Mouse (Mus musculus) neural tube, embryonic 11.5 days (tissue): ENCODE results near the gene Calcoco2. TPM values are rescaled to one million over a fixed set of nuclear protein-coding genes. Genes with fewer than 3 reads are reported as not detected.

Source experiments
- ATAC-seq: fragments of 200-750 bp; cut with Nextera tagmentation; 2 replicates; pipeline ENCODE4 v1.8.0; 2017; ENCODE audit warnings: moderate number of reproducible peaks, mild to moderate bottlenecking, moderate TSS enrichment, moderate library complexity; ENCODE audit not compliant: insufficient read depth, low FRiP score, low TSS enrichment
- DNase-seq: peaks from one replicate; pipeline ENCODE4 v3.0.0-alpha.2; 2015; ENCODE audit warnings: low spot score
- H3K27ac ChIP-seq: fragments of 300-500 bp; sonication (generic); 2 replicates; pipeline ENCODE4 v1.5.1; 2014; ENCODE audit warnings: low read depth, mild to moderate bottlenecking, low read length
- H3K27me3 ChIP-seq: fragments of 300-500 bp; sonication (generic); 2 replicates; pipeline ENCODE4 v1.6.1; 2014; ENCODE audit warnings: mild to moderate bottlenecking, low read length, mixed read lengths; ENCODE audit not compliant: control insufficient read depth, insufficient read depth
- H3K36me3 ChIP-seq: fragments of 300-500 bp; sonication (generic); 2 replicates; pipeline ENCODE4 v1.6.1; 2014; ENCODE audit warnings: mild to moderate bottlenecking, low read length, moderate library complexity, mixed read lengths; ENCODE audit not compliant: control insufficient read depth, insufficient read depth
- H3K4me1 ChIP-seq: fragments of 300-500 bp; sonication (generic); 2 replicates; pipeline ENCODE4 v1.6.1; 2014; ENCODE audit warnings: low read length, mixed read lengths; ENCODE audit not compliant: control insufficient read depth, insufficient read depth
- H3K4me2 ChIP-seq: fragments of 300-500 bp; sonication (generic); 2 replicates; pipeline ENCODE4 v1.6.1; 2014; ENCODE audit warnings: low read depth, mild to moderate bottlenecking, moderate library complexity
- H3K4me3 ChIP-seq: fragments of 300-500 bp; sonication (generic); 2 replicates; pipeline ENCODE4 v1.5.1; 2014; ENCODE audit warnings: low read depth, low read length
- H3K9ac ChIP-seq: fragments of 300-500 bp; sonication (generic); 2 replicates; pipeline ENCODE4 v1.6.1; 2014; ENCODE audit warnings: mild to moderate bottlenecking, low read length
- H3K9me3 ChIP-seq: fragments of 300-500 bp; sonication (generic); 2 replicates; pipeline ENCODE4 v1.6.1; 2016; ENCODE audit warnings: low read length; ENCODE audit not compliant: control insufficient read depth
- WGBS: fragments of 180-500 bp; shearing (Covaris S2); extraction: QIAGEN DNeasy Blood & Tissue Kit; methylation state at CpG from one replicate; pipeline ENCODE4 v1.1.7; 2014; 5-methylcytosine and 5-hydroxymethylcytosine counted together
- polyA plus RNA-seq: library from polyadenylated mRNA; unstranded; fragments of >200 nt; fragmentation: Nextera tagmentation; extraction: Ambion mirVana; gene quantifications from 2 replicates; pipeline ENCODE4 v1.2.1, GENCODE M21; 2014

Calcoco2 gene
- polyA plus RNA-seq, 1 experiment from 2014 or later, result not detected

- Histone ChIP-seq H3K4me1 (no peaks in the 10 kb centered on the region), H3K27me3 (no peaks in the 10 kb centered on the region), H3K36me3 (no peaks in the 10 kb centered on the region), H3K4me2 (no peak overlapping the region), H3K27ac (no peak overlapping the region), H3K9ac (no peak overlapping the region), H3K4me3 (no peak overlapping the region), H3K9me3 (no peaks in the 10 kb centered on the region)
- ATAC-seq, result no peak
- WGBS, result 8% methylated on average over 3 of the region's 3 CpGs
- peak; percentile 57 for DNase-seq
Observed at GRCm38 (mm10) chr11:96093361-96093760, 18.4 kb downstream of the Calcoco2 start.

- no peak for DNase-seq
- Histone ChIP-seq H3K9me3 (no peaks in the 10 kb centered on the region), H3K36me3 (no peaks in the 10 kb centered on the region), H3K4me1 (no peaks in the 10 kb centered on the region), H3K27me3 (no peaks in the 10 kb centered on the region), H3K27ac (no peak overlapping the region), H3K4me3 (no peak overlapping the region), H3K9ac (no peak overlapping the region), H3K4me2 (no peak overlapping the region)
- ATAC-seq, result no peak
- WGBS, result 49% methylated on average over 7 of the region's 7 CpGs
Observed at GRCm38 (mm10) chr11:96092674-96093291, 19.0 kb downstream of the Calcoco2 start.

GRCm38 (mm10) chr11:96091073-96091472, 20.7 kb downstream of the Calcoco2 start:
- no peak overlapping the region for H3K9ac ChIP-seq
- no peak overlapping the region for H3K4me3 ChIP-seq
- no peak overlapping the region for H3K27ac ChIP-seq
- WGBS, result 67% methylated on average over 2 of the region's 2 CpGs
- no peaks in the 10 kb centered on the region for H3K36me3 ChIP-seq
- no peaks in the 10 kb centered on the region for H3K9me3 ChIP-seq
- H3K4me2 ChIP-seq, result no peak overlapping the region
- no peaks in the 10 kb centered on the region for H3K27me3 ChIP-seq
- H3K4me1 ChIP-seq, result no peaks in the 10 kb centered on the region
- peak; percentile 33 for DNase-seq
- ATAC-seq, result no peak

GRCm38 (mm10) chr11:96087981-96088380, 23.8 kb downstream of the Calcoco2 start:
- Histone ChIP-seq H3K9me3 (no peaks in the 10 kb centered on the region), H3K27ac (no peak overlapping the region), H3K4me3 (no peak overlapping the region), H3K9ac (no peak overlapping the region), H3K4me1 (no peaks in the 10 kb centered on the region), H3K36me3 (no peaks in the 10 kb centered on the region), H3K27me3 (no peaks in the 10 kb centered on the region), H3K4me2 (no peak overlapping the region)
- DNase-seq (no peak), ATAC-seq (no peak)
- whole genome bisulfite sequencing, result 93% methylated on average over 6 of the region's 6 CpGs

- WGBS, result 66% methylated on average over 3 of the region's 3 CpGs
Observed at GRCm38 (mm10) chr11:96082682-96083081, 29.1 kb downstream of the Calcoco2 start.

GRCm38 (mm10) chr11:96080736-96081135, 31.0 kb downstream of the Calcoco2 start:
- H3K27ac ChIP-seq, result no peak overlapping the region
- no peak for DNase-seq
- H3K4me3 ChIP-seq, result no peak overlapping the region
- WGBS, result 85% methylated on average over 5 of the region's 5 CpGs
- no peaks in the 10 kb centered on the region for H3K27me3 ChIP-seq
- H3K36me3 ChIP-seq, result no peaks in the 10 kb centered on the region
- ATAC-seq, result no peak
- no peak overlapping the region for H3K9ac ChIP-seq
- no peaks in the 10 kb centered on the region for H3K9me3 ChIP-seq
- no peaks in the 10 kb centered on the region for H3K4me1 ChIP-seq
- H3K4me2 ChIP-seq, result no peak overlapping the region

More at GRCm38 (mm10) chr11:96082682-96083081, 29.1 kb downstream of the Calcoco2 start:
- Histone ChIP-seq H3K9ac (no peak overlapping the region), H3K27ac (no peak overlapping the region), H3K27me3 (no peaks in the 10 kb centered on the region), H3K4me2 (no peak overlapping the region), H3K9me3 (no peaks in the 10 kb centered on the region), H3K4me3 (no peak overlapping the region), H3K4me1 (no peaks in the 10 kb centered on the region), H3K36me3 (no peaks in the 10 kb centered on the region)
- ATAC-seq, result no peak
- DNase-seq, result no peak

DNA sequence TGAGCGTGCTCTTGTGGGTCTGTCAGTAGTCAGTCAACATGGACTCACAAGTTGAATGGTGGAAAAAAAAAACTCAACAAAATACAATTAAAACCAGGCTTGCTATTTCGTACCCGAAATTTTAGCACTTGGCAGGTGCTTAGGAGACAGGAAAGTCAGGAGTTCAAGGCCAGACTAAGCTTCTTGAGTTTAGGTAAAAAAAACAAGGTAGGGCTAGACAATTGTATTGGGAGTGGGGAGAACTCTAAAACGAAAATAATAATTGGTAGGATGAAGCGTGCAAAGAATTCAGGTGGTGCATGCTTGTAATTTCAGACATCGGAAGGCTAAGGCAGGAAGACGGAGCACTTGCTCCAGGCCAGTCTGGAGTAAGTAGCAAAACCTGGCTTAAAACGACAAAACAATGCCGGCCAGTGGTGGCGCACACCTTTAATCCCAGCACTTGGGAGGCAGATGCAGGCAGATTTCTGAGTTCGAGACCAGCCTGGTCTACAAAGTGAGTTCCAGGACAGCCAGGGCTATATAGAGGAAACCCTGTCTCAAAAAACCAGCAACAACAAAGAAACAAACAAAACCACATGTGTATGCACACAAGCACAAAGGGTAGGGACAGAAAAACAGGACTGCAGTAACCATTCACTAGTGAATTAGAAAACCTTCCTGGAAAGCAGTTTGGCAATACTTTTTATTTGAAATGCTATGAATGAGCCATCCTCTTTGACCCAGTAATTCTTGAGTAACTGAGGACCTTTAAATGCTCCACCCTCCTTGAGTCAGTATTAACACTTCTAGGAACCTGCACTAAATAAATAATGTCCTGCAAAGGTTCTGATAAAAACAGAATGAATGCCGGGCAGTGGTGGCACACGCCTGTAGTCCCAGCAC, 35.3 kb downstream of the Calcoco2 start:
- no peaks in the 10 kb centered on the region for H3K9me3 ChIP-seq
- H3K27ac ChIP-seq, result no peak overlapping the region
- peak overlapping the region; percentile 39 for H3K4me2 ChIP-seq
- 69% methylated on average over 13 of the region's 13 CpGs for WGBS
- H3K4me1 ChIP-seq, result peaks cover 5% of the 10 kb centered on the region
- ATAC-seq, result no peak
- peak overlapping the region; percentile 15; the same call in 1 of the 2 replicates for H3K9ac ChIP-seq
- H3K36me3 ChIP-seq, result no peaks in the 10 kb centered on the region
- no peak for DNase-seq
- no peaks in the 10 kb centered on the region for H3K27me3 ChIP-seq
- H3K4me3 ChIP-seq, result peak overlapping the region; percentile 24

- H3K27ac ChIP-seq, result no peak within 1 kb of the TSS
- H3K4me3 ChIP-seq, result peak within 1 kb of the TSS; percentile 81
- peak within 1 kb of the TSS; percentile 76 for H3K9ac ChIP-seq
- H3K9me3 ChIP-seq, result no peaks in the 10 kb centered on the region
- WGBS, result under 1% methylated on average over 37 of the region's 37 CpGs
- H3K4me2 ChIP-seq, result peak within 1 kb of the TSS; percentile 87
- no peaks in the 10 kb centered on the region for H3K27me3 ChIP-seq
- no peaks in the 10 kb centered on the region for H3K36me3 ChIP-seq
- peaks cover 5% of the 10 kb centered on the region for H3K4me1 ChIP-seq
- DNase-seq, result peak; percentile 98
- peak; percentile 96 for ATAC-seq
Observed at GRCm38 (mm10) chr11:96075509-96076220, 36.1 kb downstream of the Calcoco2 start, which contains the start of gene Atp5g1. TSS of gene Atp5g1 (minus strand) at chr11:96075670.
